8 mouse cellular contexts compared by ENCODE assay signal in the genomic region with DNA sequence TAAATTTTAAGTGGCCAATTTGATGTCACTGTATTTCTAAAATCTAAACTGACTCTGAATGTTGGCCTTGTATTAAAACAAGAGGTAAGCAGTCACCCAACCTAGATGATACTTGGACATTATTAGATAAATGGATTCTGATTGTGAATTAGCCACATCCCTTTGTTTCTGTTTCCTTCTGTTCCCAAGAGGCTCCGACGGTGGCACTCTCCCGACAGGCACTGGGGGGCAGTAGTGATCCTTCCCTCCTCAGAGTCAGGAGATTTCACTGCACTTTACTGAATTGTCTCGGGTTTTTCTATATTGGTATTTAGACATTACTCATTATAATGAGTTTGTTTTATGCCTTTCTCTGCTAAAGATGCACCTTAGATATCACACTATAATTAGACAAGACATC.
A peak's percentile ranks its signal among the peaks of the same experiment; 100 is the strongest.
DNase-seq lines count a peak whose midpoint lies in the region; ATAC-seq and TF ChIP-seq lines count a peak whose summit lies in the region.
"Had no signal": no experiment of that assay in that cellular context is flagged by ENCODE, and none has a peak within 500 bp of the region (broad histone marks: within the 10 kb centered on the region; RNA-seq: fewer than 3 reads in every experiment).

No protein-coding gene starts in this region.

- no peaks in the 10 kb centered on the region for H3K27me3 ChIP-seq in testis, adult 2 months (ENCODE audit: control insufficient read depth, insufficient read depth, low read length)
- H3K27me3 ChIP-seq in forebrain, embryonic 16.5 days (replicated peaks; ENCODE audit: control insufficient read depth, insufficient read depth, low read length), result no peaks in the 10 kb centered on the region
- H3K27me3 ChIP-seq: heart, embryonic 15.5 days had no signal

- no peak for TF ChIP-seq POLR2A in testis, adult 2 months (IDR thresholded peaks at IDR 0.05; ENCODE audit: control insufficient read depth, low read depth, low read length)
- no peak for TF ChIP-seq POLR2A in olfactory bulb, adult 2 months (IDR thresholded peaks at IDR 0.05; ENCODE audit: insufficient read depth, low read depth, low read length)

- no peak for DNase-seq in testis, postnatal 14 days (ENCODE audit: low spot score)
- DNase-seq in brain, embryonic 18.5 days (ENCODE audit: low read depth, low spot score), result peak; percentile 14
- DNase-seq in layer of hippocampus, adult 9-10 months (ENCODE audit: low spot score), result peak; percentile 31
- DNase-seq in urinary bladder, postnatal 4 days (ENCODE audit: low spot score in 2 of 2), result no peak

- H3K27ac ChIP-seq in testis, adult 2 months (ENCODE audit: control insufficient read depth, insufficient read depth, low read depth, low read length), result no peak overlapping the region
- H3K27ac ChIP-seq in forebrain, embryonic 16.5 days (ENCODE audit: low read length), result no peak overlapping the region
- no peak overlapping the region for H3K27ac ChIP-seq in olfactory bulb, adult 2 months (ENCODE audit: insufficient read depth, low read depth, low read length)
- H3K27ac ChIP-seq: heart, embryonic 15.5 days had no signal

- no peak overlapping the region for H3K4me3 ChIP-seq in testis, adult 2 months (ENCODE audit: control insufficient read depth, low read depth, low read length)
- no peak overlapping the region for H3K4me3 ChIP-seq in forebrain, embryonic 16.5 days (replicated peaks; ENCODE audit: low read length)
- H3K4me3 ChIP-seq in olfactory bulb, adult 2 months (ENCODE audit: insufficient read depth, low read depth, low read length), result no peak overlapping the region
- H3K4me3 ChIP-seq: heart, embryonic 15.5 days had no signal

- no peak overlapping the region for H3K4me2 ChIP-seq in forebrain, embryonic 16.5 days (ENCODE audit: low read length)
- H3K4me2 ChIP-seq: heart, embryonic 15.5 days had no signal

- H3K9me3 ChIP-seq in forebrain, embryonic 16.5 days (ENCODE audit: control insufficient read depth, low read length), result peaks cover 5% of the 10 kb centered on the region; the same call in 1 of the 2 replicates

- peak; percentile 74 for ATAC-seq in forebrain, embryonic 16.5 days

- peak; percentile 33; the same call in 1 of the 2 replicates for TF ChIP-seq CTCF in testis, adult 2 months (IDR thresholded peaks at IDR 0.05; ENCODE audit: control insufficient read depth, insufficient read depth, insufficient replicate concordance, low read depth, low read length)
- TF ChIP-seq CTCF in olfactory bulb, adult 2 months (IDR thresholded peaks at IDR 0.05; ENCODE audit: insufficient read depth, low read depth, low read length), result peak; percentile 51

- H3K9ac ChIP-seq in forebrain, embryonic 16.5 days (replicated peaks; ENCODE audit: low read depth, low read length), result no peak overlapping the region
- H3K9ac ChIP-seq: heart, embryonic 15.5 days had no signal

- no peaks in the 10 kb centered on the region for H3K36me3 ChIP-seq in testis, adult 2 months (ENCODE audit: control insufficient read depth, insufficient read depth, low read length)
- no peaks in the 10 kb centered on the region for H3K36me3 ChIP-seq in forebrain, embryonic 16.5 days (ENCODE audit: control insufficient read depth, insufficient read depth)
- H3K36me3 ChIP-seq: heart, embryonic 15.5 days had no signal

- no peaks in the 10 kb centered on the region for H3K4me1 ChIP-seq in testis, adult 2 months (ENCODE audit: control insufficient read depth, insufficient read depth, low read length)
- H3K4me1 ChIP-seq in forebrain, embryonic 16.5 days (replicated peaks; ENCODE audit: control insufficient read depth, insufficient read depth, low read length), result no peaks in the 10 kb centered on the region
- H3K4me1 ChIP-seq in olfactory bulb, adult 2 months (ENCODE audit: control insufficient read depth, insufficient read depth, low read length), result no peaks in the 10 kb centered on the region
- H3K4me1 ChIP-seq: heart, embryonic 15.5 days had no signal

- 2% methylated on average over 4 of the region's 4 CpGs for WGBS in forebrain, embryonic 16.5 days
- WGBS in olfactory bulb, adult 2 months, result 3% methylated on average over 4 of the region's 4 CpGs

Comparison
In these comparisons a context has a peak if more than half of its experiments do, and no peak if none do; other contexts are left out.
1. DNase-seq: peak in brain, embryonic 18.5 days (single experiment) and layer of hippocampus, adult 9-10 months (single experiment); none in testis, postnatal 14 days (single experiment) and urinary bladder, postnatal 4 days (0 of 2).